Mouse (Mus musculus) liver, embryonic 13.5 days (tissue): ENCODE results near the gene Klhl30. TPM values are rescaled to one million over a fixed set of nuclear protein-coding genes. Genes with fewer than 3 reads are reported as not detected.
A peak's percentile ranks its signal among the peaks of the same experiment; 100 is the strongest.

Experiments used
- ATAC-seq: fragments of 200-750 bp; cut with Nextera tagmentation; 2 replicates; pipeline ENCODE4 v1.8.0; 2017; ENCODE audit warnings: low read depth, mild to moderate bottlenecking, moderate number of reproducible peaks, moderate library complexity
- DNase-seq: peaks from one replicate; pipeline ENCODE4 v3.0.0; 2022
- H3K27ac ChIP-seq: fragments of 300-500 bp; sonication (generic); 2 replicates; pipeline ENCODE4 v1.5.1; 2015; ENCODE audit warnings: moderate library complexity, mild to moderate bottlenecking, inconsistent platforms
- H3K27me3 ChIP-seq: fragments of 300-500 bp; sonication (generic); 2 replicates; pipeline ENCODE4 v1.6.1; 2015; ENCODE audit warnings: mild to moderate bottlenecking, inconsistent platforms
- H3K36me3 ChIP-seq: fragments of 300-500 bp; sonication (generic); 2 replicates; pipeline ENCODE4 v1.6.1; 2015; ENCODE audit warnings: mild to moderate bottlenecking, inconsistent platforms
- H3K4me1 ChIP-seq: fragments of 300-500 bp; sonication (generic); replicated peaks from 2 replicates; pipeline ENCODE4 v1.6.1; 2015; ENCODE audit warnings: inconsistent platforms
- H3K4me2 ChIP-seq: fragments of 300-500 bp; sonication (generic); 2 replicates; pipeline ENCODE4 v1.6.1; 2015; ENCODE audit warnings: inconsistent platforms, mild to moderate bottlenecking, moderate library complexity
- H3K4me3 ChIP-seq: fragments of 300-500 bp; sonication (generic); replicated peaks from 2 replicates; pipeline ENCODE4 v1.5.1; 2015; ENCODE audit warnings: mild to moderate bottlenecking, inconsistent platforms
- H3K9ac ChIP-seq: fragments of 300-500 bp; sonication (generic); 2 replicates; pipeline ENCODE4 v1.6.1; 2015; ENCODE audit warnings: mild to moderate bottlenecking, inconsistent platforms
- H3K9me3 ChIP-seq: fragments of 300-500 bp; sonication (generic); replicated peaks from 2 replicates; pipeline ENCODE4 v1.6.1; 2016; ENCODE audit warnings: inconsistent platforms
- WGBS: fragments of 180-500 bp; shearing (Covaris S2); methylation state at CpG from one replicate; pipeline ENCODE4 v1.1.7; 2015; ENCODE audit not compliant: insufficient replicate concordance; 5-methylcytosine and 5-hydroxymethylcytosine counted together
- polyA plus RNA-seq: library from polyadenylated mRNA; unstranded; fragments of >200 nt; fragmentation: Nextera tagmentation; extraction: Ambion mirVana; gene quantifications from 2 replicates; pipeline ENCODE4 v1.2.1, GENCODE M21; 2015

Klhl30 gene
- polyA plus RNA-seq, 1 experiment from 2014 or later, result 0.10 TPM

- 0 out of 2 replicates have a peak, but pooled peaks cover 5% of the 10 kb centered on the region for H3K4me1 ChIP-seq
- ATAC-seq, result no peak
- no peak overlapping the region for H3K27ac ChIP-seq
- no peak overlapping the region for H3K4me3 ChIP-seq
- no peaks in the 10 kb centered on the region for H3K9me3 ChIP-seq
- WGBS, result 40% methylated on average over 4 of the region's 4 CpGs
- DNase-seq, result no peak
- no peak overlapping the region for H3K9ac ChIP-seq
- no peaks in the 10 kb centered on the region for H3K36me3 ChIP-seq
- no peak overlapping the region for H3K4me2 ChIP-seq
- H3K27me3 ChIP-seq, result no peaks in the 10 kb centered on the region
These were observed 18.7 kb upstream of the Klhl30 start for GRCm38 (mm10) chr1:91332102-91332501.

DNA sequence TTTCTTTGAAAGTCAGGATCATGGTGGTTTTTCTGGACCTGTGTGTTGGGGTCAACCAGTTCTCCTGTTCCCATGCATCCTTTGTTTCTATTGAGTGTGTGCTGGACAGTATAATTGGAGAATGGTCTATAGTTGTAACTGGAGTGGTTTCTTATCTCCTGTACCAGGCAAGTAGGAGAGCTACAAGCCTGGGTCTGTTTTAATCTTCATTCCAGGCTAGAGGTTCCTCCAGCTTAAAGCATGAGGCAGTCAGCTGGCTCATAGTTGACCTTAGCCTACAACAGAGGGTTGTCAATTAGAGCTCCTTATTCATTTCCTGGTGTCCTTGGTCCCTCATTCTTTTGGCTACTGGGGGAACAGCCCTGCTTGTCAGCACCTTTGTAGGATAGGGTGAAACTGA, 17.2 kb upstream of the Klhl30 start:
- Histone ChIP-seq H3K4me3 (no peak overlapping the region), H3K4me1 (0 out of 2 replicates have a peak, but pooled peaks cover 5% of the 10 kb centered on the region), H3K4me2 (no peak overlapping the region), H3K27me3 (no peaks in the 10 kb centered on the region; the same call in 1 of the 2 replicates), H3K27ac (no peak overlapping the region), H3K9me3 (no peaks in the 10 kb centered on the region), H3K9ac (no peak overlapping the region), H3K36me3 (no peaks in the 10 kb centered on the region)
- no peak for DNase-seq
- 0 out of 2 replicates have a peak, but pooled peaks have one; percentile 41 for ATAC-seq

DNA sequence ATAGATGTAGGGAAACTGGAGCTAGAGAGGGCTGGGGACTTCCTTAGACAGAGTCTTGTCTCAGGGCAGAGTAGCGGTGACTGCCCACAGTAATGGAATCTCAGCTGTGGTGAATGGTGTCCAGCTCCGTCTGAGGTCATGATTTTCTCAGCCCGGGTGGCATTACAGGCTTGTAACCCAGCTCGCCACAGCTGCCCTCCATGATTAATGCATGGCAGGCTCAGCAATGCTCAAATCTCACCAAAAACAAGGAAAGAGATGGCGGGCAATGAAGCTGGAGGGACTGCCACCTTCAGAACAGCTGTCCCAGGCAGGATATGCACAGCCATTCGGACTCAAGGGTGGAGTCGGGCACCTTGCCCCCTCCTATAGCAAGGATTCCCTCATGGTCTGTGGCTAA, 13.5 kb upstream of the Klhl30 start:
- Histone ChIP-seq H3K4me2 (no peak overlapping the region), H3K4me3 (no peak overlapping the region), H3K36me3 (no peaks in the 10 kb centered on the region), H3K4me1 (0 out of 2 replicates have a peak, but pooled peaks cover 5% of the 10 kb centered on the region), H3K27me3 (peaks cover 25% of the 10 kb centered on the region), H3K27ac (no peak overlapping the region), H3K9ac (no peak overlapping the region), H3K9me3 (no peaks in the 10 kb centered on the region)
- WGBS, result 58% methylated on average over 7 of the region's 7 CpGs
- ATAC-seq (no peak), DNase-seq (no peak)

- H3K9me3 ChIP-seq, result no peaks in the 10 kb centered on the region
- no peaks in the 10 kb centered on the region for H3K36me3 ChIP-seq
- ATAC-seq (no peak), DNase-seq (no peak)
- H3K27ac ChIP-seq, result no peak overlapping the region
- peaks cover 76% of the 10 kb centered on the region for H3K27me3 ChIP-seq
- H3K4me3 ChIP-seq, result no peak overlapping the region
- no peaks in the 10 kb centered on the region for H3K4me1 ChIP-seq
- WGBS, result 71% methylated on average over 3 of the region's 3 CpGs
- no peak overlapping the region for H3K9ac ChIP-seq
- H3K4me2 ChIP-seq, result no peak overlapping the region
These were observed 6.8 kb upstream of the Klhl30 start for GRCm38 (mm10) chr1:91344001-91344400.

- no peaks in the 10 kb centered on the region for H3K9me3 ChIP-seq
- DNase-seq, result no peak
- H3K4me3 ChIP-seq, result 0 out of 2 replicates have a peak overlapping the region, but pooled peaks have one; percentile 6
- no peaks in the 10 kb centered on the region for H3K4me1 ChIP-seq
- no peak for ATAC-seq
- WGBS, result 5% methylated on average over 68 of the region's 68 CpGs
- peaks cover 65% of the 10 kb centered on the region for H3K27me3 ChIP-seq
- H3K36me3 ChIP-seq, result no peaks in the 10 kb centered on the region
- H3K27ac ChIP-seq, result no peak overlapping the region
- H3K4me2 ChIP-seq, result peak overlapping the region; percentile 35
- H3K9ac ChIP-seq, result no peak overlapping the region
These were observed 5.7 kb upstream of the Klhl30 start for GRCm38 (mm10) chr1:91344921-91345685.

DNA sequence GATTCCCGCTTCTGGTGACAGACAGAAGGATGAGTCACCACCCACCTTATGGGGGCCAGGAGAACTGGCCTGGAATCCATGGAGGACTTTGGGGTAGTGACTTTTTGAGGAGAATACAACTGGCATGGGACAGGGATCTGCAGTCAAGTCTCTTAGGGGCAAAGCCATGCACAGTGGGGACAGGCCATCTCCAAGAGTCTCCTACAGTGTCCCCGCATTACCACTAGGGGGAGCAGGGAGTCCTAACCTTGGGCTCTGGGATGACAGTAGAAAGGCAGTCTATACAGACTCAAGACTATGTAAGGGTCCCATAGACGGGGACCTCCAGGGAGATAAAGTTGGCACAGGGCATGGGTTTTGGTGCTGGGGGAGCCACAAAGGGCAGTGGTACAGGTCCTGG, 3.9 kb upstream of the Klhl30 start:
- H3K9me3 ChIP-seq, result no peaks in the 10 kb centered on the region
- H3K27ac ChIP-seq, result no peak overlapping the region
- DNase-seq (peak; percentile 53), ATAC-seq (peak; percentile 49; the same call in 1 of the 2 replicates)
- no peak overlapping the region for H3K4me2 ChIP-seq
- WGBS, result 30% methylated on average over 3 of the region's 3 CpGs
- H3K9ac ChIP-seq, result no peak overlapping the region
- peaks cover 58% of the 10 kb centered on the region for H3K27me3 ChIP-seq
- H3K4me3 ChIP-seq, result no peak overlapping the region
- H3K36me3 ChIP-seq, result no peaks in the 10 kb centered on the region
- no peaks in the 10 kb centered on the region for H3K4me1 ChIP-seq

GRCm38 (mm10) chr1:91351249-91351648, 433 bp downstream of the Klhl30 start:
- H3K4me3 ChIP-seq, result no peak overlapping the region
- WGBS, result 59% methylated on average over 3 of the region's 3 CpGs

GRCm38 (mm10) chr1:91352277-91352676, 1.5 kb downstream of the Klhl30 start:
- H3K9ac ChIP-seq, result no peak overlapping the region
- H3K36me3 ChIP-seq, result no peaks in the 10 kb centered on the region
- no peak overlapping the region for H3K4me3 ChIP-seq
- WGBS, result 57% methylated on average over 2 of the region's 2 CpGs
- no peak overlapping the region for H3K4me2 ChIP-seq
- H3K9me3 ChIP-seq, result no peaks in the 10 kb centered on the region
- no peak for DNase-seq
- no peak overlapping the region for H3K27ac ChIP-seq
- H3K4me1 ChIP-seq, result no peaks in the 10 kb centered on the region
- peaks cover 6% of the 10 kb centered on the region; the same call in 1 of the 2 replicates for H3K27me3 ChIP-seq
- no peak for ATAC-seq

More at GRCm38 (mm10) chr1:91351249-91351648, 433 bp downstream of the Klhl30 start:
- H3K27ac ChIP-seq, result no peak overlapping the region
- DNase-seq, result no peak
- no peak overlapping the region for H3K9ac ChIP-seq
- H3K27me3 ChIP-seq, result peaks cover 14% of the 10 kb centered on the region
- no peak for ATAC-seq
- H3K4me1 ChIP-seq, result no peaks in the 10 kb centered on the region
- H3K4me2 ChIP-seq, result no peak overlapping the region
- no peaks in the 10 kb centered on the region for H3K9me3 ChIP-seq
- no peaks in the 10 kb centered on the region for H3K36me3 ChIP-seq

DNA sequence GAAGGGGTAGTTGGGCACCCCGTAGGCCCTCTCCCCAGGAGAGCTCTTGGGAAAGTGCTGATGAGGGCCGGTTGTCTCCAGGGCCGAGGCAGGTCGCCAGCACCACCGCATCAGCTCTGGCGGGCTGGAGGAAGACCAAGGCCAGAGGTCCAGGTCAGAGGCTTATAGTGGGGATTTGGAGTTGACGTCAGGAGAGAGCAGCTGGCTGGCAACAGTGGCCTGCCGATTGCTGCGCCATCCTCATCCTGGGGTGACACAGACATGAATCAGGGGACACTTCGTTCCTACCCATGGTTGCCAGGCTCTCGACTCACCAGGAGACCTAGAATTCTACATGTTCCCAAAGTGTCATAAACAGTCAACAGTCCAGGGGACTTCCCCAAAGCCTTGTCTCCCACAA, 5.3 kb downstream of the Klhl30 start:
- H3K36me3 ChIP-seq, result no peaks in the 10 kb centered on the region
- no peak for DNase-seq
- WGBS, result 72% methylated on average over 11 of the region's 11 CpGs

DNA sequence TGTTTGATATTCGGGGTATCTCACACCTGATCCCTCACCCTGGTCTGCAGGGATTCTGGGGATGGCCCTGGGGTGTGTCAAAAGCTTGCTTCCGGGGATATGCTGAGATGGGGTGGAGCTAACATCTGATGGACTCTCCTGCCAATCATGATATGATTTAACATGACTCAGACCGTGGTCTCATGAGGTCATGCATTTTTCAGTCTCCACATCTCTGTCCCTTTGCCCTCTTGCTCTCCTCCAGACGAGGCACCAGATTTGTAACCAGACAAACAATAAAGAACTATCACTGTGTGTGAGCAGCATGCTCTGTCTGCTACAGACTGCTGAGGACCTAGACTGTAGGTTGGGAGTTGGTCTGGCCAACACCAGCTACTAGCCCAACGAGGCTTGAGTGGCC, 11.3 kb downstream of the Klhl30 start:
- Histone ChIP-seq H3K27me3 (no peaks in the 10 kb centered on the region; the same call in 1 of the 2 replicates), H3K4me1 (peaks cover 14% of the 10 kb centered on the region), H3K36me3 (no peaks in the 10 kb centered on the region), H3K4me2 (no peak overlapping the region), H3K9me3 (no peaks in the 10 kb centered on the region), H3K27ac (no peak overlapping the region), H3K4me3 (no peak overlapping the region), H3K9ac (no peak overlapping the region)
- ATAC-seq (no peak), DNase-seq (no peak)
- 62% methylated on average over 5 of the region's 5 CpGs for WGBS

More for the DNA sequence above, 5.3 kb downstream of the Klhl30 start:
- H3K27me3 ChIP-seq, result no peaks in the 10 kb centered on the region; the same call in 1 of the 2 replicates
- H3K4me2 ChIP-seq, result no peak overlapping the region
- no peaks in the 10 kb centered on the region for H3K4me1 ChIP-seq
- H3K27ac ChIP-seq, result no peak overlapping the region
- H3K9ac ChIP-seq, result no peak overlapping the region
- no peak for ATAC-seq
- no peaks in the 10 kb centered on the region for H3K9me3 ChIP-seq
- no peak overlapping the region for H3K4me3 ChIP-seq

DNA sequence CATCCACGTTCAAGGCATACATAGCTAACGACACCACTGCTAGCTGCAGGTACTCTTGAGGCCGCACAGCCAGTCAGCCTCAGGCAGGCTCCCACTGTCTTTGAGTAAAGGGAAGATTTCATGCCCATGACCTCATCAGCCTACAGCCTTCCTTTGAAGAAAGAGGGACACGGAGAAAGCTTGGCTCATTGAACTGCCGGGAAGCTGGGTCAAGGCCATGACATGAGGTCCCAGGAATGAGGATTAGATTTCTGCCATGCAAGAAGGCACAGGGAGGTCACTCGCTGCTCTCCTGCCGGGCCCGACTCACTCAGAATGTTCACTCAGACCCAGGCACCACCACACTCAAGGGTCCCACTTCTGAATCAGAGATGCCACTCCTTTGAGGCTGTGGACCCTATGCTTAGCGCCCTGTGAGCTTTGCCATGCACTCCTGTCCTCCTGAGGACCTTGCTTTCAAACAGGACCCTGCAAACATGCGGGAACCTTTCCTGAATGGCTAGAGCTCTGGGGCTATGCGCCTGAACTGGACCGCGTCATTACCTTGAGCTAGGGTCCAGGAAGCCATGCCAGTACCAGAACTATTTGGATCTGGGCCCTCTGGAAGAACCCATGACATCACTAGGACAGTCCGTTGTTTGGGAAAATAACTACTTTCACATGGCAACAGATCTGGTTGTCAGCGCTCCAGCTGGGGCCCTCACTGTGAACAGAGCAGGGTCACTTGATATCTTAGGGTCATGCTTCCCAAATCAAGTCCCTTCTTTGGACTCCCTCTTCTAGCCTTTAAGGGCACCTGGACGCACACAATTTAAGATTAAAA, 14.2 kb downstream of the Klhl30 start:
- DNase-seq (no peak), ATAC-seq (no peak)
- 86% methylated on average over 16 of the region's 16 CpGs for WGBS
- H3K4me2 ChIP-seq, result no peak overlapping the region
- H3K36me3 ChIP-seq, result peaks cover 19% of the 10 kb centered on the region
- no peaks in the 10 kb centered on the region; the same call in 1 of the 2 replicates for H3K27me3 ChIP-seq
- H3K9ac ChIP-seq, result no peak overlapping the region
- H3K27ac ChIP-seq, result no peak overlapping the region
- H3K4me1 ChIP-seq, result peaks cover 42% of the 10 kb centered on the region
- H3K4me3 ChIP-seq, result no peak overlapping the region
- H3K9me3 ChIP-seq, result no peaks in the 10 kb centered on the region
